Mouse (Mus musculus) heart, postnatal 0 days (tissue): Measurements from ENCODE around the gene Stag2.

Experiments
- CTCF ChIP-seq: IDR thresholded peaks from 2 replicates; pipeline ENCODE4 v1.5.1; 2016; ENCODE audit warnings: antibody characterized with exemption, control low read depth, low read depth
- EP300 ChIP-seq: IDR thresholded peaks from 2 replicates; pipeline ENCODE4 v1.6.1; 2016; ENCODE audit warnings: antibody characterized with exemption, low read depth

DNA sequence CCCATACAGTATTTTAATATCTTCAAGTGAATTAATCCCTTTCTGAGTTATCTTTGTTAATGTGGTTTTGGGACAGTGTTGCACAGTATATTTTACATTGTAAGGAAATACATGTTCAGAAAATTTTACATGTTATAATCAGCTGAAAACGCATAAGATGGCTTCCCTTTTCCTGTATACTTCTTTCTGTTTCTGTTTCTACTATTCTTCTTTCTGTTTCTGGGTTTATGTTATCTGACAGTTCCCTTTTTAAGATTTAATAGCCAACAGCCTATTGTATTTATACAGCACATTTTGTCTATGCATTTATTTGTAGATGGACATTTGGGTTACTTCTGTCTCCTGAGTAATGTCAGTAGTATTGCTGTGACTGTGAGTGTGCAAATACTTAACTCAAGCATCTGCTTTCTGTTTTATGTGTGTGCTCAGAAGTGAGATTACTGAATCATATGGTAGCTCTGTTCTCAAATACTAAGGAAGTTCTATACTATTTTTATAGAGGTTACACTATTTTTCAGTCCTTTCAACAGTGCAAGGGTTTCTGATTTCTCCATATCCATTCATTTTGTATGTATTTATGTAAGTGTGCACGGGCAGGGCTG lies 39.8 kb downstream of the Stag2 start:
- no peak for TF ChIP-seq CTCF
- TF ChIP-seq EP300 = no peak
